Mouse (Mus musculus) adipocyte (in vitro differentiated cells): ENCODE data around the gene Eef1a1.
"Not testable (repeated sequence)": the region's sequence is repeated elsewhere in the genome, so short reads cannot be mapped to it uniquely, and the experiment has no call there.

Experiments used
- DNase-seq: peaks from one replicate; pipeline ENCODE4 v3.0.0-alpha.2; 2016; ENCODE audit warnings: low spot score

Gene Eef1a1

GRCm38 (mm10) chr9:78506722-78507077 is 17.7 kb upstream of the Eef1a1 start:
- no peak for DNase-seq

GRCm38 (mm10) chr9:78506002-78506721 is 17.2 kb upstream of the Eef1a1 start:
- DNase-seq, result no peak

- no peak for DNase-seq
These were observed 16.3 kb upstream of the Eef1a1 start for GRCm38 (mm10) chr9:78505223-78505622.

- DNase-seq, result no peak
These were observed 15.7 kb upstream of the Eef1a1 start for GRCm38 (mm10) chr9:78504679-78505078.

- no peak for DNase-seq
These were observed 15.2 kb upstream of the Eef1a1 start for GRCm38 (mm10) chr9:78504133-78504532.

GRCm38 (mm10) chr9:78503223-78504079 is 14.5 kb upstream of the Eef1a1 start:
- DNase-seq, result no peak

GRCm38 (mm10) chr9:78501284-78501683 is 12.3 kb upstream of the Eef1a1 start:
- no peak for DNase-seq

- DNase-seq, result no peak
These were observed 11.4 kb upstream of the Eef1a1 start for GRCm38 (mm10) chr9:78500386-78500785.

- DNase-seq, result no peak
These were observed 4.2 kb upstream of the Eef1a1 start for GRCm38 (mm10) chr9:78493171-78493570.

GRCm38 (mm10) chr9:78492254-78492653 is 3.3 kb upstream of the Eef1a1 start:
- DNase-seq, result no peak

- no peak for DNase-seq
These were observed 2.2 kb upstream of the Eef1a1 start for GRCm38 (mm10) chr9:78491169-78491568.

GRCm38 (mm10) chr9:78488021-78488420 is 930 bp downstream of the Eef1a1 start:
- DNase-seq, result not testable (repeated sequence)

GRCm38 (mm10) chr9:78484660-78485059 is 4.3 kb downstream of the Eef1a1 start:
- no peak for DNase-seq

GRCm38 (mm10) chr9:78482386-78482785 is 6.6 kb downstream of the Eef1a1 start:
- DNase-seq, result no peak

GRCm38 (mm10) chr9:78481423-78482331 is 7.3 kb downstream of the Eef1a1 start:
- DNase-seq, result peak; percentile 98

GRCm38 (mm10) chr9:78480706-78481358 is 8.1 kb downstream of the Eef1a1 start:
- peak; percentile 79 for DNase-seq

- DNase-seq, result peak; percentile 27
These were observed 8.7 kb downstream of the Eef1a1 start for GRCm38 (mm10) chr9:78480227-78480626.

GRCm38 (mm10) chr9:78479308-78479707 is 9.6 kb downstream of the Eef1a1 start:
- DNase-seq, result peak; percentile 38

GRCm38 (mm10) chr9:78478009-78478605 is 10.8 kb downstream of the Eef1a1 start:
- DNase-seq, result peak; percentile 16

GRCm38 (mm10) chr9:78477021-78477551 is 11.9 kb downstream of the Eef1a1 start:
- DNase-seq, result peak; percentile 60

- peak; percentile 26 for DNase-seq
These were observed 12.4 kb downstream of the Eef1a1 start for GRCm38 (mm10) chr9:78476531-78477020.
